Mouse (Mus musculus): ENCODE measurements around the gene Lrrc63. TPM values are rescaled to one million over a fixed set of nuclear protein-coding genes. Genes with fewer than 3 reads are reported as not detected.
"Not testable (repeated sequence)": the region's sequence is repeated elsewhere in the genome, so short reads cannot be mapped to it uniquely, and the experiment has no call there.

Lrrc63 gene
- polyA plus RNA-seq, 1 experiment from 2014 or later: 0.15 TPM

DNA sequence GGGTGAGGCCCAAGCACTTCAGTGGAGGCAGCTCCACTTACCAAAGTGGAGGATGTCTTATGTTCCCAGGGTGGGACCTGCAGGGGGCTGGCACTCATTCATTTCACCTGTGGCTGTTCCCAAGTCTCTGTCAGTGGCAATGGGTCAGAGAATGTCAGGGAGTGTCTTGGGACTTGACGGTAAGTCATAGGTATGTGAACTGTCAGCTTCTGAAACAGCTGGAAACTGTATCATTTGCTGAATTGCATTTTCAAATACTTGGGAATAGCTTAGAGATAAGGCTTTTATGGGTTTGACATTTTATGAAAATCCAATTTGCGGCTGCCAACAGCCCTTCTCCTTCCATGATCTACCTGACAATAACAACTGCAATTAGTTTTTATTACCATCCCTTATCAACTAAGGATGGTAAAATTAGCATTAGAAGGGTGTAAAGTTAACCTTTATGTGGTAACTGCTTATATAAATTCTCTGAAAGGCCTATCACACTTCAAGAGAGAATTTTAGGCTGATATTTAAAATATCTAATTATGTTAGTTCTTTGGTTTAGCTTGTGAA lies 35.0 kb upstream of the Lrrc63 start:
- Histone ChIP-seq H3K4me3 (no peak overlapping the region), H3K4me1 (no peaks in the 10 kb centered on the region), H3K9ac (replicated peaks) (no peak overlapping the region), H3K4me2 (replicated peaks) (no peak overlapping the region), H3K27me3 (no peaks in the 10 kb centered on the region), H3K36me3 (no peaks in the 10 kb centered on the region), H3K9me3 (no peaks in the 10 kb centered on the region), H3K27ac (replicated peaks) (no peak overlapping the region)
- ATAC-seq (ENCODE audit: low FRiP score, low read depth): no peak
- 91% methylated on average over 2 of the region's 2 CpGs for WGBS

DNA sequence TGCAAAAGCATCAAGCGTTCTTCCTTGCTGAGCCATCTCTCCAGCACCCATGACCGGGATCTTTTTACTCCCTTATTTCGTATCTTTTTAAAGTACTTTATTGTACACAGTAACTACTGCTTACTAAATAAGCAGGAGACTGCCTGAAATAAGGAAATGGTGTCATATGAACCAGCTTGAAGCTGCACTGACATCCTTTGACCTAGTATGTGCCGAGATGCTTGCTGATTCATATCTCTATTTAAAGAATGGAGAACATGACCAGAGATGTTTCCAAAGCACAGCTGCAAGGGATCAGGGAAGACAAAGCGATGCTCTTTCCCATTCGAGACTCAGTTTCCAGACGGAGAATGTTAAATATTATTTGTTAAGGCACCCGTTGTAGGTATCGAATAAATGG lies 33.7 kb upstream of the Lrrc63 start:
- Histone ChIP-seq H3K27ac (replicated peaks) (no peak overlapping the region), H3K36me3 (no peaks in the 10 kb centered on the region), H3K4me3 (no peak overlapping the region), H3K4me2 (replicated peaks) (no peak overlapping the region), H3K27me3 (no peaks in the 10 kb centered on the region), H3K9me3 (no peaks in the 10 kb centered on the region), H3K9ac (replicated peaks) (no peak overlapping the region), H3K4me1 (no peaks in the 10 kb centered on the region)
- 94% methylated on average over 9 of the region's 9 CpGs for whole genome bisulfite sequencing
- ATAC-seq (ENCODE audit: low FRiP score, low read depth): no peak

DNA sequence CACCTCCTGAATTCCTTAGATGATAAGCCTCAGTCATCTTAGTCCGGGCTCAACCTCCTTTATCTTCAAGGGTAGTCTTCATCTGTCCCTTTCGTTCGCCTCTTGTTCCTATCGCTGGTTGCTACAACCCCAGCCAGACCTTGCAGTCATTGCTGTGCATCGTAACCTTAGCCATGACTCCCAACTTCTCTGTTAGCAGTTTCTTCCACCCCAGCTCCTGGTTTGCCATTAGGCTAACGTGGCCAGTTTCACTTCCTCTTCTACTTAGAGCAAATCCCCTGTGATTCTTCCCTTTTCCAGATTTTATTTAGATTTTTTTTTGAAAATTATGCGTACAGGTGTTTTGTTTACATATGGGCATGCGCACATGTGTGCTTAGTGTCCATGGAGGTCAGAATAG lies 33.2 kb upstream of the Lrrc63 start:
- H3K9ac ChIP-seq (replicated peaks): no peak overlapping the region
- no peak overlapping the region for H3K4me3 ChIP-seq
- no peaks in the 10 kb centered on the region for H3K36me3 ChIP-seq
- H3K4me1 ChIP-seq: no peaks in the 10 kb centered on the region
- WGBS: 90% methylated on average over 8 of the region's 8 CpGs
- no peak overlapping the region for H3K4me2 ChIP-seq (replicated peaks)
- H3K9me3 ChIP-seq: no peaks in the 10 kb centered on the region
- no peak for ATAC-seq (ENCODE audit: low FRiP score, low read depth)
- no peaks in the 10 kb centered on the region for H3K27me3 ChIP-seq
- H3K27ac ChIP-seq (replicated peaks): no peak overlapping the region

GRCm38 (mm10) chr14:75159375-75159774 lies 28.7 kb upstream of the Lrrc63 start:
- H3K27ac ChIP-seq (replicated peaks): no peak overlapping the region
- no peaks in the 10 kb centered on the region for H3K9me3 ChIP-seq
- H3K4me3 ChIP-seq: no peak overlapping the region
- H3K27me3 ChIP-seq: no peaks in the 10 kb centered on the region
- no peak for ATAC-seq (ENCODE audit: low FRiP score, low read depth)
- H3K9ac ChIP-seq (replicated peaks): no peak overlapping the region
- H3K4me1 ChIP-seq: no peaks in the 10 kb centered on the region
- H3K4me2 ChIP-seq (replicated peaks): no peak overlapping the region
- WGBS: 93% methylated on average over 2 of the region's 2 CpGs
- no peaks in the 10 kb centered on the region for H3K36me3 ChIP-seq

GRCm38 (mm10) chr14:75154481-75154880 lies 23.8 kb upstream of the Lrrc63 start:
- WGBS: 83% methylated on average over 8 of the region's 8 CpGs
- Histone ChIP-seq H3K27me3 (no peaks in the 10 kb centered on the region), H3K27ac (replicated peaks) (no peak overlapping the region), H3K9ac (replicated peaks) (no peak overlapping the region), H3K9me3 (no peaks in the 10 kb centered on the region), H3K4me2 (replicated peaks) (no peak overlapping the region), H3K4me3 (no peak overlapping the region), H3K4me1 (no peaks in the 10 kb centered on the region), H3K36me3 (no peaks in the 10 kb centered on the region)
- ATAC-seq (ENCODE audit: low FRiP score, low read depth): no peak

GRCm38 (mm10) chr14:75151146-75151545 lies 20.5 kb upstream of the Lrrc63 start:
- no peak for ATAC-seq (ENCODE audit: low FRiP score, low read depth)
- H3K27me3 ChIP-seq: no peaks in the 10 kb centered on the region
- WGBS: 86% methylated on average over 3 of the region's 3 CpGs

GRCm38 (mm10) chr14:75150653-75151052 lies 20.0 kb upstream of the Lrrc63 start:
- H3K4me1 ChIP-seq: no peaks in the 10 kb centered on the region
- H3K4me2 ChIP-seq (replicated peaks): no peak overlapping the region
- WGBS: 78% methylated on average over 2 of the region's 2 CpGs
- H3K27ac ChIP-seq (replicated peaks): no peak overlapping the region
- H3K27me3 ChIP-seq: no peaks in the 10 kb centered on the region
- H3K36me3 ChIP-seq: no peaks in the 10 kb centered on the region
- ATAC-seq (ENCODE audit: low FRiP score, low read depth): no peak
- no peaks in the 10 kb centered on the region for H3K9me3 ChIP-seq
- no peak overlapping the region for H3K4me3 ChIP-seq
- no peak overlapping the region for H3K9ac ChIP-seq (replicated peaks)

More at GRCm38 (mm10) chr14:75151146-75151545, 20.5 kb upstream of the Lrrc63 start:
- no peaks in the 10 kb centered on the region for H3K9me3 ChIP-seq
- H3K36me3 ChIP-seq: no peaks in the 10 kb centered on the region
- no peak overlapping the region for H3K4me3 ChIP-seq
- no peak overlapping the region for H3K9ac ChIP-seq (replicated peaks)
- no peak overlapping the region for H3K4me2 ChIP-seq (replicated peaks)
- H3K4me1 ChIP-seq: no peaks in the 10 kb centered on the region
- H3K27ac ChIP-seq (replicated peaks): no peak overlapping the region

DNA sequence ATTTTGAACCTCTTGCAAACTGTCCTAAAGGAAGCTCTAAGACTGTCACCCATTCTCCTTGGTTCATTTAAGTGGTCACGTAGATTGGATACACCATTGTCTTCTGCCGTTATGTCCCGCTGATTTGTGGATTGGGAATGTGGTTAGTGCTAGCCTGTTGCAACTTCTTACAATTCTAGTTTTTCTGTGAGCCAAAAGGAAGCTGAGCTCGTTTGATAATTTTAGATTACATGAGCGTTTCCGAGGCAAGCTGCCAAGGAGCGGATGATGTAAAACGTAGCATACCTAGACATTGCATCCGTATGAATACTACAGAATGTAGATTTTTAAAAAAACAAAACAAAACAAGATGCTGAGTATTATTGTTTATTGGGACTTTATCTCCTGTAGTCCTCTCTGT lies 17.5 kb upstream of the Lrrc63 start:
- no peak overlapping the region for H3K4me3 ChIP-seq
- no peak overlapping the region for H3K4me2 ChIP-seq (replicated peaks)
- H3K9me3 ChIP-seq: no peaks in the 10 kb centered on the region
- ATAC-seq (ENCODE audit: low FRiP score, low read depth): no peak
- WGBS: 87% methylated on average over 9 of the region's 9 CpGs
- H3K36me3 ChIP-seq: no peaks in the 10 kb centered on the region
- H3K9ac ChIP-seq (replicated peaks): no peak overlapping the region
- H3K27ac ChIP-seq (replicated peaks): no peak overlapping the region
- no peaks in the 10 kb centered on the region for H3K27me3 ChIP-seq
- H3K4me1 ChIP-seq: no peaks in the 10 kb centered on the region

GRCm38 (mm10) chr14:75147706-75148105 lies 17.0 kb upstream of the Lrrc63 start:
- not testable (repeated sequence) for H3K4me2 ChIP-seq (replicated peaks); H3K4me3 ChIP-seq; H3K36me3 ChIP-seq; H3K27me3 ChIP-seq; ATAC-seq (ENCODE audit: low FRiP score, low read depth); H3K9ac ChIP-seq (replicated peaks); H3K27ac ChIP-seq (replicated peaks); H3K4me1 ChIP-seq; H3K9me3 ChIP-seq
- 82% methylated on average over 2 of the region's 2 CpGs for WGBS

- Histone ChIP-seq H3K4me2 (replicated peaks) (no peak overlapping the region), H3K4me3 (no peak overlapping the region), H3K9ac (replicated peaks) (no peak overlapping the region), H3K27ac (replicated peaks) (no peak overlapping the region), H3K36me3 (no peaks in the 10 kb centered on the region), H3K27me3 (no peaks in the 10 kb centered on the region), H3K9me3 (no peaks in the 10 kb centered on the region), H3K4me1 (no peaks in the 10 kb centered on the region)
- no peak for ATAC-seq (ENCODE audit: low FRiP score, low read depth)
- WGBS: 87% methylated on average over 2 of the region's 2 CpGs
Measured at GRCm38 (mm10) chr14:75139225-75139624, 8.5 kb upstream of the Lrrc63 start.

- 79% methylated on average over 10 of the region's 10 CpGs for WGBS
- Histone ChIP-seq H3K27me3 (no peaks in the 10 kb centered on the region), H3K4me2 (replicated peaks) (no peak overlapping the region), H3K27ac (replicated peaks) (no peak overlapping the region), H3K4me3 (no peak overlapping the region), H3K9me3 (no peaks in the 10 kb centered on the region), H3K36me3 (no peaks in the 10 kb centered on the region), H3K4me1 (no peaks in the 10 kb centered on the region), H3K9ac (replicated peaks) (no peak overlapping the region)
- no peak for ATAC-seq (ENCODE audit: low FRiP score, low read depth)
Measured at GRCm38 (mm10) chr14:75138503-75138902, 7.8 kb upstream of the Lrrc63 start.

- Histone ChIP-seq H3K9ac (replicated peaks) (no peak overlapping the region), H3K36me3 (no peaks in the 10 kb centered on the region), H3K27me3 (peaks cover 1% of the 10 kb centered on the region; the same call in 1 of the 2 replicates), H3K27ac (replicated peaks) (no peak overlapping the region), H3K4me2 (replicated peaks) (no peak overlapping the region), H3K4me3 (no peak overlapping the region), H3K9me3 (no peaks in the 10 kb centered on the region), H3K4me1 (no peaks in the 10 kb centered on the region)
- ATAC-seq (ENCODE audit: low FRiP score, low read depth): no peak
- WGBS: 84% methylated on average over 25 of the region's 25 CpGs
Measured at GRCm38 (mm10) chr14:75136119-75136966, 5.7 kb upstream of the Lrrc63 start.

Measured in midbrain, embryonic 12.5 days (tissue).